Mouse (Mus musculus) left cerebral cortex, postnatal 25 days (tissue): ENCODE measurements around the gene Ankrd7. TPM values are rescaled to one million over a fixed set of nuclear protein-coding genes. Genes with fewer than 3 reads are reported as not detected.
"Not testable (repeated sequence)": the region's sequence is repeated elsewhere in the genome, so short reads cannot be mapped to it uniquely, and the experiment has no call there.

Source experiments
- DNase-seq, 2 experiments: peaks; one replicate each; pipeline ENCODE4 v3.0.0; 2022; ENCODE audit warnings: low spot score in 2 of 2, mixed read lengths in 1 of 2
- intact Hi-C: fragments of 180-260 bp; cut with DNase I; formaldehyde crosslinking; loops from one replicate; pipeline ENCODE4 v1.15.1; 2025
- total RNA-seq, 2 experiments: library from RNA; stranded (reverse); gene quantifications; 2 replicates each; pipeline ENCODE4 v1.2.3; 2021

Gene Ankrd7
- total RNA-seq: under 1 TPM in 1 of 2 experiments, not detected in 1; 0.27 TPM

DNA sequence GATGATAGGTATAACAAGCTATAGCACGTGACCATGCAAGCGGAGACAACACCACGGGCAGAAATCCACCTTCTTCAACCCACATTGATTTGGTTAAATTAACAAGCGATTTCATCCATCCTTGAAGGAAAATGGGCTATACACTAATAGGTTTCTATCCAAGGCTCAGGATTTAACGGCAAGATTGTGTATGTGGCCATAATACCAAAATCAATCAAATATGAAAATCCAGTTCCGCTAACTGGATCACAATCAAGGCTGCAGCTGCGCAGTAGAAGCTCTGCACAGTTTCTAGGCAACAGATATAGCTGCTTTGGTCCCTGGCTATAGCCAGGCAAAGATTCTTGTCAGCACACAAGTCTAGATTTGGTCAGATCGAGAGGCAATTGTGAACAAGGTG, at the start of gene Ankrd7:
Gene Ankrd7, plus strand, starts transcription at position 301 of the 400 bp plus-strand sequence.
- no peak for DNase-seq
- intact Hi-C loops: no loop called here

DNA sequence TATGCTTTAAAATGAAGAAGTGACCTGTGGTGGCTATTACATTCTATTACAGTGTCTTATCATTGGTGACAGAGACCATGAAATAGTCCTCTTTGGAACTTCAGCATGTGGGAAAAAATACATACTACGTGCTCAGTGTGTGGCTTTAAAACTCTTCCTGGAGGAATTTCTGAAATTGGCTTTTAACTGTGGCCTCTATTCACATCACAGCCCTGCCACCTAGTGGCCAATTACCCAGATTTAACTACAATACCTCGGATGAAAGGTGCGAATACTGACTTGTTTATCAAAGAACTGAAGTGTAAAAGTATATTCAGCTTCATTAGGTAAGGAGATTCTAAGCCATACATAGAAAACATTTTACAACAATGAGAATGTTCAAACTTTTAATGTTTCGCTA, 46.8 kb upstream of the Ankrd7 start:
- peak; percentile 75 to 87 for DNase-seq
- intact Hi-C loops: loop anchor here (2.0 to 10.0 kb wide), 4 partner anchors 165 to 735 kb away; partner anchors contain the start of gene Cttnbp2

DNA sequence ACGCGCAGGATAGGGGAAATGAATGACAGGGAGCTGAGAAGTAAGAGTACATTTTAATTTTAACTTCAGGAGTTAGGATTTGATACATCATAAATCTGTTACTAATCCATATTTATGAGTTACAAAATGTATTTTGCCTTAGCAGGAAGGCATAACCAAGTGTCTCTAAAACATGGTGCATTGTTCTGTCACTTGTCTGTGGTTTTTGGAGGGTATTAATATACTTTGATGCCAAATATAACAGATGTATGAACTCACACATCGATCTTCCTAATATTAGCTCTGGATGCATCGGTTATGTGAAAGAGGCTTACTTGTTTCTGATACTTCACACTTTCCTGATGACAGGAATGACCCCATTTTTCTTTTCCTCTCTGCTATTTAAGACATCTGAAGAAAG, 45.9 kb upstream of the Ankrd7 start:
- intact Hi-C loops: no loop called here
- no peak for DNase-seq

DNA sequence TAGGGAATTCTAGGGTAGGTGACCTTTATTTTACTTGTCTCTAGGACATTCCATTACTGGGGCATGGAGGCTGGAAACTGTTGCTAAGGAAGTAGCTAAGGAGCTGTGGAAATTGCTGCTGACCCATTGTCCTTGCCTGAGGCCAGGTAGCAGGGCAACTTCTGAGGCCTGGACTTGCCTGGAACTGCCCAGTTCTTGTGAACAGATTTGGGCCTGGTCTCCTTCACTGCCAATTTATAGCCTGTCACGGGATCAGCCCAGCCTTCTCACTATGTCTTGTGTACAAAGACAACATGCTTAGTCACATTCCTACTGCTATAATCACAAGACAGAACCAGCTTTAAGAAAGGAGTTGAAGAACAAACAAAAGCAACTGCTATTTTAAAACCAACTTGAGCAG, 43.3 kb upstream of the Ankrd7 start:
- no peak for DNase-seq
- intact Hi-C loops: no loop called here

DNA sequence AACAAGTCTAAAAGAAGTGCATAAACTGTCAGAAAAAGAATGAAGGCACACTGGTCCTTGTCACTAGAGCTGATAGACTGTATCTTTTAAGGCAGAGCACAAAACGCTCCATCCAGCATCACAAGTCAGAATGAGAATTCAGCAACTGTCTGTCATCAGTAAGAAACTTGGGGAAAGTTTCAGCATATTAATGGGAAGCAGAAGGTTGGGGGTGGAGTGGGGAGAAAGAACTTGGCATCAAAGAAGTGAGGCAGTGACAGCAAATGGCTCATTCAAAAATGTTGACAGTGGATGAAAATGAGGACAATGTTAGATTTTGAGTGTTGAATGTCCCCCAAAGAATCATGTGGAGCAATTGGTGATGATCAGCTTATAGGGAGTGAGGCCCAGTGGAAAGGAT, 33.2 kb upstream of the Ankrd7 start:
- peak in 1 of 2 experiments; percentile 55 for DNase-seq
- intact Hi-C loops: no loop called here

GRCm38 (mm10) chr6:18844529-18844928, 21.6 kb upstream of the Ankrd7 start:
- intact Hi-C loops, DNase-seq: not testable (repeated sequence)

GRCm38 (mm10) chr6:18845571-18845970, 20.5 kb upstream of the Ankrd7 start:
- DNase-seq, intact Hi-C loops: not testable (repeated sequence)

DNA sequence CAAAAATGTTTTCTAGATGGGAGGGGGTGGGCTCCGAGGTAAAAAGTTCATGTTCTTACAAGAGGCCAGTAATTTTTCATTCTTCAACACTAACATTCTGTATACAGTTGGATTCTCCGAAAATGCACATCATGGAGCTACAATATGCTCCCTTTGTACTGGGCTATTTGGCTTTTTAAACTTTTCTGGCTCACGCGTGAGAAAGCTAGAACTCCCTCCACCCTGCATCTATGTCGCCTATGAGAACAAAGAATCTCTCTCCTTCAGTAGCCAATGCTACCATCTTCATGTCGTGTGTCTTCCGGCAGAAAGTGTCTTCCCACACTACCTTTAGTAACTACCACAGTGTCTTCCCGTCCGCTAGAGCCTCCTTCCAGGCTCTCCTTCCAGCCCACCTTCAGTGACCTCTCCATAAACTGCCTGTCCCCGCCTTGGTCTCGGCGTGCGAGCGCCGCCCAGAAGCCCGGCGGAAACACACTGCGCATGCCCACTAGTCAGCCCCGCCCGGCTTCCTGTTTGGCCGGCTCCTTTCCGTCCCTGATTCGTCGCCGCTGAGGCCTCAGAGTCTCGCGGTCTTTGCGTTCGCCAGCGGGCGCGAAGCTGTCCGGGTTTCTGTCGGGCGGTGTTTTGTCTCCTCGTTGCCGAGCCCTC, 17.9 kb upstream of the Ankrd7 start, which contains the start of gene Lsm8:
Gene Lsm8, plus strand, starts transcription at position 529 of the 651 bp plus-strand sequence.
- DNase-seq: peak; percentile 96 to 98
- intact Hi-C loops: no loop called here

DNA sequence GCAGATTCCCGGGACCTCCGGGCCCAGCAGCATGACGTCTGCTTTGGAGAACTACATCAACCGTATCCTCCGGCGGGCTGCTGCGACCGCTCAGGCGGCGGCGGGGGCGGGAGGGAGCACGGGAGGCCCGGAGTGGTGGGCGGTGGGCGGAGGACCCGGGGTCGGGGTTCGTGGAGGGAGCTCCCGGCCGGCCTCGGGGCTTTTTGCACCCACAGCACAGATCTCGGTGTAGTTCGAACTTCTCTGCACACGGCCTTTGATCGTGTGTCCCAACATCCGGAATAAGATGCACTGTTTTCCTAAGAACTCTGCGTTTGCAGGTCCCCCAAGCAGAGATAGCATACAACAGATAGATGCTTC, 17.4 kb upstream of the Ankrd7 start:
- DNase-seq: no peak
- intact Hi-C loops: no loop called here

DNA sequence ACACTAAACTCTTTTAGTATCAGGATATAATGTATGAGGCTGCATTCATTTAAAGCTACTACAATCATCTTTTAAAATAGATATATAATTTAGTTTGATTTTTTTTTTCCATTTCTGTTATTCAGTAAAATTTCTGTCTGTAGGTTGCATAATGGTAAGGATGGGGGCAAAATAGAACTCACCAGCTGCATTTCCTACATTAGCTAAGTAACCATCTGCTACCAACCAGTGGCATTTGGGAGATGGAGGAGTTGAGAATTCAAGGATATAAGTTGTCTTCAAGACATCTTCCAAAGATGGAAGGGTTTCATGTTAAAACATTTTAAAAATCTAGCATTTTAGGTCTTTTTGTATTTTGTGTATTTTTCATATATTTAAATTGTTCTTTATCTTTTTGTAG, 10.8 kb upstream of the Ankrd7 start:
- intact Hi-C loops: no loop called here

GRCm38 (mm10) chr6:18856487-18857078, 9.5 kb upstream of the Ankrd7 start:
- peak in 1 of 2 experiments; percentile 68 for DNase-seq
- intact Hi-C loops: no loop called here

More for the DNA sequence above, 10.8 kb upstream of the Ankrd7 start:
- peak in 1 of 2 experiments; percentile 91 for DNase-seq

- intact Hi-C loops: no loop called here
- DNase-seq: peak; percentile 27 to 65
These were observed 22.9 kb downstream of the Ankrd7 start for GRCm38 (mm10) chr6:18889030-18889429.

DNA sequence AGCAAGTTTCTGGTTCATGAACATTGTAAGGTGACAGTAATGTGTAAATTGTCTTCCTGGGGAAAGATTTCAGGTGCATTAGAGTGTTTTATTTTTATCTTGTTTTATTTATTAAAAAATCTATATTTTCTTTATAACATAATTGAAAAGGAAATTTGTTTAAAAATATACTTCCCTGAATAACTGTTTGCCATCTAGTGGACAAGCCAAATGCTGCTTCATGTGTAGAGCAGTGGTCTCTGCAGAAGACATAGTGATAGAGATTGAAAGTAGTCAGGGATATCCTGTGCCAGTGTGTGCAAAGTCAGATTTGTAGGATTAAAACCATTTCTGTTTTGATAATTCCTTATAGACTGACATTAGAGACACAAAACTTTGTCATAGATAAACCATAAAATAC, 28.0 kb downstream of the Ankrd7 start:
- intact Hi-C loops: no loop called here
- DNase-seq: no peak

GRCm38 (mm10) chr6:18907173-18907572, 41.1 kb downstream of the Ankrd7 start:
- intact Hi-C loops: no loop called here
- DNase-seq: peak in 1 of 2 experiments; percentile 19

- DNase-seq: no peak
- intact Hi-C loops: no loop called here
These were observed 47.1 kb downstream of the Ankrd7 start for GRCm38 (mm10) chr6:18913179-18913578.

DNA sequence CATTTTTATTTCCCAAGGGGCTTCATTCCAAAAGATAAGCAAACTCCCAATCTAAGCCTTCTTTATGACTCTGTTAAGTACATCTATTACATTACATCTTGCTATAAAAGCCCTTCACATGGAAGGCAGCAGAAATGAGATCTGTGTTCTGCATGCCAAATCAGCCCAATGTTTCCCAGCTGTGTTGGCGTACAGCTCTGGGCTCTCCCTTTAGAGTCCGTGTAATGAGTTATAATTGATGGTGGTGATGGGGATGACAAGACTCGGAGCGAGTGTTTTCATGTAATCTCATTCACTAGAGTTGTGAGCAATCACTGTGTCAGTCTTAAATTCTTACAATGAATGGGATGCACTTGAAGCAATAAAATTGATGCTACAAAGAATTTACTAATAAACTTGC, 49.9 kb downstream of the Ankrd7 start:
- intact Hi-C loops: no loop called here
- peak in 1 of 2 experiments; percentile 9 for DNase-seq

DNA sequence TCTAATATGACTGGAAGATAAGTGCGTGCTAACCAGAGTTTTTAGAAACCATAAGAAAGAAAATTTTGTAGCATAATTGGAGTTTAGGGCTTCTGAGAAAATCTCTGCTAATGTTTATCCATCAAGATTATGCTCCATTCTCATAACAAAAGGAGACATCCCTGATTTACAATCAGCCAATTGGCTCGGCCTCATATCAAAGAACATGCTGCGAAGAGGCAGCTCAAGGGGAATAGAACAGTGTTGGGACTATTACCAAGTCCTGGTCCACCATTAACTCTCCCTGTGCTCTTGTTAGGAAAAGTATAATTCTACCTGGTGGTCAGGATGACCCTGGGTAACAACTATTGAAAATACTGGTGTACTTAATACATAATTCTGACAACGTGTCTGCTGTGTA, 50.4 kb downstream of the Ankrd7 start:
- intact Hi-C loops: no loop called here
- no peak for DNase-seq
